Mouse (Mus musculus) embryonic facial prominence, embryonic 14.5 days (tissue): Measurements from ENCODE around the gene Lif. TPM values are rescaled to one million over a fixed set of nuclear protein-coding genes. Genes with fewer than 3 reads are reported as not detected.

Source experiments
- ATAC-seq: fragments of 200-750 bp; cut with Nextera tagmentation; 2 replicates; pipeline ENCODE4 v1.8.0; 2017; ENCODE audit warnings: low read depth, moderate number of reproducible peaks, moderate TSS enrichment
- DNase-seq: peaks from one replicate; pipeline ENCODE4 v3.0.0-alpha.2; 2015; ENCODE audit warnings: low spot score
- H3K27ac ChIP-seq: fragments of 300-500 bp; sonication (generic); replicated peaks from 2 replicates; pipeline ENCODE4 v1.5.1; 2014; ENCODE audit warnings: low read depth, mild to moderate bottlenecking, low read length, moderate library complexity
- H3K27me3 ChIP-seq: fragments of 300-500 bp; sonication (generic); replicated peaks from 2 replicates; pipeline ENCODE4 v1.6.1; 2014; ENCODE audit warnings: low read length; ENCODE audit not compliant: control insufficient read depth, insufficient read depth
- H3K36me3 ChIP-seq: fragments of 300-500 bp; sonication (generic); 2 replicates; pipeline ENCODE4 v1.6.1; 2014; ENCODE audit warnings: low read length, mixed read lengths; ENCODE audit not compliant: control insufficient read depth, insufficient read depth
- H3K4me1 ChIP-seq: fragments of 300-500 bp; sonication (generic); 2 replicates; pipeline ENCODE4 v1.6.1; 2014; ENCODE audit warnings: antibody characterized with exemption, low read length; ENCODE audit not compliant: control insufficient read depth, insufficient read depth
- H3K4me2 ChIP-seq: fragments of 300-500 bp; sonication (generic); 2 replicates; pipeline ENCODE4 v1.6.1; 2014; ENCODE audit warnings: low read depth, mild to moderate bottlenecking, low read length, moderate library complexity, mixed read lengths
- H3K4me3 ChIP-seq: fragments of 300-500 bp; sonication (generic); 2 replicates; pipeline ENCODE4 v1.5.1; 2014; ENCODE audit warnings: low read depth, mild to moderate bottlenecking, low read length
- H3K9ac ChIP-seq: fragments of 300-500 bp; sonication (generic); 2 replicates; pipeline ENCODE4 v1.6.1; 2014; ENCODE audit warnings: low read depth, mild to moderate bottlenecking, low read length, moderate library complexity, mixed read lengths
- H3K9me3 ChIP-seq: fragments of 300-500 bp; sonication (generic); 2 replicates; pipeline ENCODE4 v1.6.1; 2016; ENCODE audit warnings: low read length; ENCODE audit not compliant: control insufficient read depth
- WGBS: fragments of 180-500 bp; shearing (Covaris S2); extraction: QIAGEN DNeasy Blood & Tissue Kit; methylation state at CpG from one replicate; pipeline ENCODE4 v1.1.7; 2014; 5-methylcytosine and 5-hydroxymethylcytosine counted together
- polyA plus RNA-seq: library from polyadenylated mRNA; unstranded; fragments of >200 nt; fragmentation: Nextera tagmentation; extraction: Ambion mirVana; gene quantifications from 2 replicates; pipeline ENCODE4 v1.2.1, GENCODE M21; 2014

The Lif gene
- polyA plus RNA-seq, 1 experiment from 2014 or later: 0.57 TPM

DNA sequence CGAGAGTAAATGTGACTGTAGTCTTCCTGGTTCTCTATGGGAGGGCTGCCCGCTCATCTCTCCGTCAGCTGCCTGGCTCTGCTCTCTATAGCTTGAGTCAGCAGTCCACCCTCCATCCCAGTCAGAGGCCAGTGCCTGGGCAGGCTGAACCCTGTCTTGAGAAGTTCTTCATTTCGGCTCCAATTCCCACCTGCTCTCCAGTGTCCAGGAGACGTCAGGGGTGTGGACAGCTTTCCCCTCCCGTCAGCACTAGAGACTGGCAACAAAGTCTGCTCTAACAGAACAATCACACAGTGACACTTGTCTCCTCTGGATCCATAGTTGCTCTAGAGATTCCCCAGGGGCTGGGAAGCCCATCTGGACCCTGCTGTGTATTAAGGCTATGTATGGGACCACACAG, 36.7 kb downstream of the Lif start:
- Histone ChIP-seq H3K27ac (no peak overlapping the region), H3K9me3 (no peaks in the 10 kb centered on the region), H3K4me2 (no peak overlapping the region), H3K36me3 (no peaks in the 10 kb centered on the region), H3K4me1 (no peaks in the 10 kb centered on the region; the same call in 1 of the 2 replicates), H3K27me3 (no peaks in the 10 kb centered on the region), H3K4me3 (no peak overlapping the region), H3K9ac (no peak overlapping the region)
- no peak for DNase-seq
- 84% methylated on average over 6 of the region's 6 CpGs for WGBS
- ATAC-seq: no peak

DNA sequence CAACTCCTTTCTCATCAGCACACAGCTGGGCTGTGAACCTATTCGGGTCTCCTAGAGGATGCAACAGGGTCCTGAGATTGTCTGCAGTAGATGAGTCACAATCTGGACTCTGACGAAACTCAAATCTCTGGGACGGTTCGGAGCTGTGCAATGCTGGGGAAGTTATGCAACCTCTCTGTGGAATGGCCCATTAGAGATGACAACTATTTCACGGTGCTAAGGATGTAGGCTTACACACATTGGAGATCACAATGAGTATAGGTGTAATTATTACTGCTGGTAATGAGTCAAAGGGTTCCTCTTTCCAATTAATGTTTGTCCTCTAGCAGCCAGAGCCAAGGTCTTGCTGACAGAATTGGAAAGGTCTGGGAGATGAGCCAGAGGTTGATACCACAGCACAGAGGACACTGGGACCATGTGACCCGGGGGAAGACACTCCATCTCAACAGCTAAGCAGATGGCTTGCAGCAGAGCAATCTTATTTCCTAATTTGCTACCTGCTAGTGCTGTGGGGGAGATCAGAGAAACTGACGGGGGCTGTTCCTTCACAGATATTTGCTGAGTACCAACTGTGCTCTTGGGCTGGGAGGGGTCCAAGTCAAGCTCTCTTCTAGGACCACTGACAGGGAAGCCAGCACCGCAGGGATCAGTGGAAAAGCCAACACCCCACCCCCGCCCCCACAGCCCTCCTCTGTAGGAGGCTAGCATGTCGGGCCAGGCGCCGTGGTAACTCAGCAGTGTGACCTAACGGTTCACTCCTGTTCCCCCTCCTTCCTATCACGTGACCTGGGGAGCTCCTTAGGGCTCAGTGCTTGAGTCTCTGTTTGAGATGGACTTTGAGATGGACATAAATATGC, 37.4 kb downstream of the Lif start:
- peaks cover 6% of the 10 kb centered on the region for H3K4me1 ChIP-seq
- no peak overlapping the region for H3K27ac ChIP-seq
- WGBS: 43% methylated on average over 14 of the region's 14 CpGs
- DNase-seq: no peak
- no peak overlapping the region for H3K9ac ChIP-seq
- no peaks in the 10 kb centered on the region for H3K36me3 ChIP-seq
- H3K9me3 ChIP-seq: no peaks in the 10 kb centered on the region
- no peaks in the 10 kb centered on the region for H3K27me3 ChIP-seq
- no peak for ATAC-seq
- H3K4me3 ChIP-seq: no peak overlapping the region
- H3K4me2 ChIP-seq: no peak overlapping the region

DNA sequence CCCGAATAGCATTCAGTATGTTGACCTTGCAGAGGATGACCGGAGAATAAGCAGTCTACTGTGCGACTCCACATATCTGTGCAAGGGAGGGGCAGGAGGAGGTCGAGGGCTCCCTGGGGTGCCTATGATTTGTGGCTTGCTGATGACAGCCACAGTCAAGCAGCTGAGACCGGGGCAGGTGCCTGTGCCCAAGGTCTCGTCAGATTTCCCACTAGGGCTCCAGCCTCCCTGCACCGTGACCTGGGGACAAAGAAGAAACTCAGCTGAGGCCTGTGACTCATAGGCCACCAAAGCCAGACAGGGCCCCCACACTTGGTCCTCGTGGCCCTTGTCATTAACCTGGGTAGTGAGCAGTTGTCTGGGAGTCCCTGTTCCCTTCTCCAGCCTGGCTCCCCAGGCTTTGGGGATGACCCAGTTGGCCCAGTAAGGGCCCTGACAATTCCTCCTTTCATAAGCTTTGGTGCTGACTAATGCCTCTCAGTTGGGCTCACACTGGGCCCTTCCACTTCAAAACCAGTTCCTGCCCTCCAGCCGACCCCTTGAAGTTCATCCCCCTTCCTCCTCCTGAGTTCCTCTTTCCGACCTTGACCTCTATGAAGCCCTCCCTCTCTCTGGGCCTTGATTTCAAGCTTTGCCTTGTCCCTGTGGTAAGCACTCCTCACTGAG, 39.4 kb downstream of the Lif start:
- H3K9ac ChIP-seq: no peak overlapping the region
- peaks cover 12% of the 10 kb centered on the region for H3K4me1 ChIP-seq
- ATAC-seq (no peak), DNase-seq (no peak)
- WGBS: 72% methylated on average over 10 of the region's 10 CpGs
- H3K27me3 ChIP-seq: no peaks in the 10 kb centered on the region
- no peaks in the 10 kb centered on the region for H3K36me3 ChIP-seq
- no peak overlapping the region for H3K4me3 ChIP-seq
- no peak overlapping the region for H3K4me2 ChIP-seq
- H3K27ac ChIP-seq: no peak overlapping the region
- no peaks in the 10 kb centered on the region for H3K9me3 ChIP-seq

GRCm38 (mm10) chr11:4297753-4298152, 40.4 kb downstream of the Lif start:
- no peak overlapping the region for H3K4me3 ChIP-seq
- 62% methylated on average over 3 of the region's 3 CpGs for WGBS
- H3K9ac ChIP-seq: no peak overlapping the region
- H3K27me3 ChIP-seq: no peaks in the 10 kb centered on the region
- ATAC-seq: no peak
- no peak for DNase-seq
- H3K36me3 ChIP-seq: no peaks in the 10 kb centered on the region
- H3K27ac ChIP-seq: no peak overlapping the region
- no peak overlapping the region for H3K4me2 ChIP-seq
- peaks cover 16% of the 10 kb centered on the region for H3K4me1 ChIP-seq
- no peaks in the 10 kb centered on the region for H3K9me3 ChIP-seq

- ATAC-seq: no peak
- H3K27ac ChIP-seq: no peak overlapping the region
- no peak overlapping the region for H3K9ac ChIP-seq
- H3K4me1 ChIP-seq: peaks cover 23% of the 10 kb centered on the region
- no peaks in the 10 kb centered on the region for H3K36me3 ChIP-seq
- no peak for DNase-seq
- no peak overlapping the region for H3K4me2 ChIP-seq
- H3K9me3 ChIP-seq: no peaks in the 10 kb centered on the region
- no peak overlapping the region for H3K4me3 ChIP-seq
- H3K27me3 ChIP-seq: no peaks in the 10 kb centered on the region
- WGBS: 44% methylated on average over 7 of the region's 7 CpGs
Measured at GRCm38 (mm10) chr11:4298615-4299014, 41.3 kb downstream of the Lif start.

GRCm38 (mm10) chr11:4299191-4299590, 41.8 kb downstream of the Lif start:
- Histone ChIP-seq H3K9me3 (no peaks in the 10 kb centered on the region), H3K36me3 (no peaks in the 10 kb centered on the region), H3K4me3 (no peak overlapping the region), H3K27ac (no peak overlapping the region), H3K4me1 (peaks cover 23% of the 10 kb centered on the region), H3K9ac (no peak overlapping the region), H3K4me2 (no peak overlapping the region), H3K27me3 (no peaks in the 10 kb centered on the region)
- DNase-seq: no peak
- 35% methylated on average over 12 of the region's 12 CpGs for WGBS
- no peak for ATAC-seq

DNA sequence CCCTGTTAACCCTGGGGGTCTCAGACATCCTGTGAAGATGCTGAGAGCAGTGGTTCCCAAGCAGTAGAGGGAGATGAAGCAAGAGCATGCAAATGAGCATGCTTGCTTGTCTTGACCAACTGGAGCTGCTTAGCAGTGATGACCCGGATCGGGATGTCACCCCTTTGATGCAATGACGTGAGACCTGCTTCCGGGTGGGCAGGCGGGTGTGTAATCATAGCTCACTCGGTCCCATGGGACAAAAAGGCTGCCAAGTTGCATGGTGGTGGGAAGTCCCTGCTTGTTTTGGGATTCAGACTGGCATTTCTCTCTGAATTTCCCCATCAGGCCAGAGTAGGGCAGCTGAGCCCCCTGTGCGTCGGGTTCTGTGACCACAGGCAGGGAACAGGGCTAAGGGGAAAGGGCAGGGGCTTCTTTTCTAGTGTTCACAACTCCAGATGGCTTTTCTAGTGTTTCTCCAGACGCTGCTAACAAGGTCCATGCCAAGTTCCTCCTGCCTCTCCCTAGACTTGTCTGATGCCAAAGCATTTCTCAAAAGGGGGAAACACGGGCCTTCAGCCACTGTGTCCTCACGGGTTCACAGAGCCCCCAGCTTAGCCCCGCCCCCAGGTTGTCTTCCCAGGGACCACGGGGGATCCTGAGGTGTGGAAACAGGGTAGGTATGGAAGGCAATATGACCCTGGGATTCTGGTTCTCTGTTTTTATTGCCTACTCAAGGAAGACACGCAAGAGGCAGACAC, 42.5 kb downstream of the Lif start:
- H3K27me3 ChIP-seq: no peaks in the 10 kb centered on the region
- DNase-seq (no peak), ATAC-seq (no peak)
- peaks cover 23% of the 10 kb centered on the region for H3K4me1 ChIP-seq
- WGBS: 56% methylated on average over 14 of the region's 14 CpGs
- no peak overlapping the region for H3K27ac ChIP-seq
- H3K4me3 ChIP-seq: no peak overlapping the region
- no peaks in the 10 kb centered on the region for H3K36me3 ChIP-seq
- no peak overlapping the region for H3K9ac ChIP-seq
- no peak overlapping the region for H3K4me2 ChIP-seq
- no peaks in the 10 kb centered on the region for H3K9me3 ChIP-seq

- WGBS: 68% methylated on average over 3 of the region's 3 CpGs
- H3K27me3 ChIP-seq: no peaks in the 10 kb centered on the region
- DNase-seq: no peak
- H3K4me3 ChIP-seq: no peak overlapping the region
- H3K4me2 ChIP-seq: no peak overlapping the region
- H3K27ac ChIP-seq: no peak overlapping the region
- peaks cover 23% of the 10 kb centered on the region for H3K4me1 ChIP-seq
- no peaks in the 10 kb centered on the region for H3K9me3 ChIP-seq
- ATAC-seq: no peak
- H3K36me3 ChIP-seq: no peaks in the 10 kb centered on the region
- H3K9ac ChIP-seq: no peak overlapping the region
Measured at GRCm38 (mm10) chr11:4300683-4301082, 43.3 kb downstream of the Lif start.
